Mouse (Mus musculus): ENCODE data around the gene 1700009N14Rik.

The 1700009N14Rik gene

GRCm38 (mm10) chr4:39450069-39450468, at the start of gene 1700009N14Rik:
Gene 1700009N14Rik, plus strand, starts transcription at chr4:39450295.
- DNase-seq = no peak

GRCm38 (mm10) chr4:39437870-39438367, 12.2 kb upstream of the 1700009N14Rik start:
- no peak for DNase-seq

GRCm38 (mm10) chr4:39474291-39474690, 24.2 kb downstream of the 1700009N14Rik start:
- DNase-seq = no peak

- DNase-seq = no peak
These were observed 36.3 kb downstream of the 1700009N14Rik start for GRCm38 (mm10) chr4:39486393-39486792.

- no peak for DNase-seq
These were observed 43.5 kb downstream of the 1700009N14Rik start for GRCm38 (mm10) chr4:39493596-39493995.

GRCm38 (mm10) chr4:39495875-39496274, 45.8 kb downstream of the 1700009N14Rik start:
- DNase-seq = no peak

Data from lung, postnatal 14 days (tissue).